Mouse (Mus musculus): ENCODE results near the gene Mdm2. TPM values are rescaled to one million over a fixed set of nuclear protein-coding genes. Genes with fewer than 3 reads are reported as not detected.

The Mdm2 gene
- polyA plus RNA-seq, 2 experiments, result 32.9 to 59.9 TPM

GRCm38 (mm10) chr10:117692173-117692572 is 18.4 kb downstream of the Mdm2 start:
- no peak for ATAC-seq (ENCODE audit: low FRiP score, low read depth)
- Histone ChIP-seq H3K4me3 (replicated peaks; ENCODE audit: low read length) (no peak overlapping the region), H3K36me3 (ENCODE audit: control insufficient read depth, insufficient read depth, low read length) (peaks cover 86% of the 10 kb centered on the region), H3K27me3 (ENCODE audit: control insufficient read depth, insufficient read depth, low read length) (no peaks in the 10 kb centered on the region), H3K4me2 (replicated peaks; ENCODE audit: low read depth, low read length, severe bottlenecking) (no peak overlapping the region), H3K27ac (replicated peaks; ENCODE audit: low read depth, low read length) (no peak overlapping the region), H3K9ac (ENCODE audit: low read depth, low read length, severe bottlenecking) (no peak overlapping the region), H3K4me1 (ENCODE audit: control insufficient read depth, insufficient read depth, low read length) (no peaks in the 10 kb centered on the region), H3K9me3 (ENCODE audit: control insufficient read depth, low read length) (no peaks in the 10 kb centered on the region)
- DNase-seq (ENCODE audit: low spot score), result no peak
- TF ChIP-seq POLR2A (IDR thresholded peaks at IDR 0.05; ENCODE audit: borderline replicate concordance, extremely low read depth, insufficient read depth, insufficient read length), result no peak

GRCm38 (mm10) chr10:117691389-117691968 is 19.1 kb downstream of the Mdm2 start:
- Histone ChIP-seq H3K4me1 (ENCODE audit: control insufficient read depth, insufficient read depth, low read length) (no peaks in the 10 kb centered on the region), H3K27ac (replicated peaks; ENCODE audit: low read depth, low read length) (no peak overlapping the region), H3K36me3 (ENCODE audit: control insufficient read depth, insufficient read depth, low read length) (peaks cover 79% of the 10 kb centered on the region), H3K4me2 (replicated peaks; ENCODE audit: low read depth, low read length, severe bottlenecking) (no peak overlapping the region), H3K4me3 (replicated peaks; ENCODE audit: low read length) (no peak overlapping the region), H3K9ac (ENCODE audit: low read depth, low read length, severe bottlenecking) (no peak overlapping the region), H3K27me3 (ENCODE audit: control insufficient read depth, insufficient read depth, low read length) (no peaks in the 10 kb centered on the region), H3K9me3 (ENCODE audit: control insufficient read depth, low read length) (no peaks in the 10 kb centered on the region)
- ATAC-seq (ENCODE audit: low FRiP score, low read depth) (no peak), DNase-seq (ENCODE audit: low spot score) (no peak)
- WGBS, result 93% methylated on average over 10 of the region's 10 CpGs
- no peak for TF ChIP-seq POLR2A (IDR thresholded peaks at IDR 0.05; ENCODE audit: borderline replicate concordance, extremely low read depth, insufficient read depth, insufficient read length)

GRCm38 (mm10) chr10:117690770-117691296 is 19.7 kb downstream of the Mdm2 start:
- ATAC-seq (ENCODE audit: low FRiP score, low read depth), result no peak
- Histone ChIP-seq H3K4me3 (replicated peaks; ENCODE audit: low read length) (no peak overlapping the region), H3K27ac (replicated peaks; ENCODE audit: low read depth, low read length) (no peak overlapping the region), H3K9ac (ENCODE audit: low read depth, low read length, severe bottlenecking) (no peak overlapping the region), H3K9me3 (ENCODE audit: control insufficient read depth, low read length) (no peaks in the 10 kb centered on the region), H3K27me3 (ENCODE audit: control insufficient read depth, insufficient read depth, low read length) (no peaks in the 10 kb centered on the region), H3K4me2 (replicated peaks; ENCODE audit: low read depth, low read length, severe bottlenecking) (no peak overlapping the region), H3K4me1 (ENCODE audit: control insufficient read depth, insufficient read depth, low read length) (no peaks in the 10 kb centered on the region), H3K36me3 (ENCODE audit: control insufficient read depth, insufficient read depth, low read length) (peaks cover 73% of the 10 kb centered on the region)
- TF ChIP-seq POLR2A (IDR thresholded peaks at IDR 0.05; ENCODE audit: borderline replicate concordance, extremely low read depth, insufficient read depth, insufficient read length), result no peak
- 97% methylated on average over 3 of the region's 3 CpGs for WGBS
- DNase-seq (ENCODE audit: low spot score), result no peak

GRCm38 (mm10) chr10:117690101-117690352 is 20.5 kb downstream of the Mdm2 start:
- Histone ChIP-seq H3K27ac (replicated peaks; ENCODE audit: low read depth, low read length) (no peak overlapping the region), H3K9me3 (ENCODE audit: control insufficient read depth, low read length) (no peaks in the 10 kb centered on the region), H3K36me3 (ENCODE audit: control insufficient read depth, insufficient read depth, low read length) (peaks cover 65% of the 10 kb centered on the region), H3K4me3 (replicated peaks; ENCODE audit: low read length) (no peak overlapping the region), H3K4me2 (replicated peaks; ENCODE audit: low read depth, low read length, severe bottlenecking) (no peak overlapping the region), H3K4me1 (ENCODE audit: control insufficient read depth, insufficient read depth, low read length) (no peaks in the 10 kb centered on the region), H3K9ac (ENCODE audit: low read depth, low read length, severe bottlenecking) (no peak overlapping the region), H3K27me3 (ENCODE audit: control insufficient read depth, insufficient read depth, low read length) (no peaks in the 10 kb centered on the region)
- DNase-seq (ENCODE audit: low spot score), result no peak
- 83% methylated on average over 2 of the region's 2 CpGs for WGBS
- no peak for TF ChIP-seq POLR2A (IDR thresholded peaks at IDR 0.05; ENCODE audit: borderline replicate concordance, extremely low read depth, insufficient read depth, insufficient read length)
- no peak for ATAC-seq (ENCODE audit: low FRiP score, low read depth)

- no peak for TF ChIP-seq POLR2A (IDR thresholded peaks at IDR 0.05; ENCODE audit: borderline replicate concordance, extremely low read depth, insufficient read depth, insufficient read length)
- no peak overlapping the region for H3K9ac ChIP-seq (ENCODE audit: low read depth, low read length, severe bottlenecking)
- H3K36me3 ChIP-seq (ENCODE audit: control insufficient read depth, insufficient read depth, low read length), result peaks cover 60% of the 10 kb centered on the region
- no peak overlapping the region for H3K27ac ChIP-seq (replicated peaks; ENCODE audit: low read depth, low read length)
- no peaks in the 10 kb centered on the region for H3K4me1 ChIP-seq (ENCODE audit: control insufficient read depth, insufficient read depth, low read length)
- no peak overlapping the region for H3K4me2 ChIP-seq (replicated peaks; ENCODE audit: low read depth, low read length, severe bottlenecking)
- ATAC-seq (ENCODE audit: low FRiP score, low read depth) (no peak), DNase-seq (ENCODE audit: low spot score) (no peak)
- 93% methylated on average over 11 of the region's 11 CpGs for WGBS
- H3K4me3 ChIP-seq (replicated peaks; ENCODE audit: low read length), result no peak overlapping the region
- no peaks in the 10 kb centered on the region for H3K9me3 ChIP-seq (ENCODE audit: control insufficient read depth, low read length)
- H3K27me3 ChIP-seq (ENCODE audit: control insufficient read depth, insufficient read depth, low read length), result no peaks in the 10 kb centered on the region
Measured at GRCm38 (mm10) chr10:117689297-117690100, 21.1 kb downstream of the Mdm2 start.

Measured in limb, embryonic 14.5 days (tissue).